Mouse (Mus musculus) embryonic facial prominence, embryonic 11.5 days (tissue): Measurements from ENCODE around the gene Dhcr7. TPM values are rescaled to one million over a fixed set of nuclear protein-coding genes. Genes with fewer than 3 reads are reported as not detected.

Experiments used
- ATAC-seq: fragments of 200-750 bp; cut with Nextera tagmentation; replicated peaks from 2 replicates; pipeline ENCODE4 v1.8.0; 2017; ENCODE audit warnings: low read depth; ENCODE audit not compliant: insufficient number of reproducible peaks, low FRiP score, low TSS enrichment
- DNase-seq: peaks from one replicate; pipeline ENCODE4 v3.0.0-alpha.2; 2015; ENCODE audit warnings: low spot score
- H3K27ac ChIP-seq: fragments of 300-500 bp; sonication (generic); replicated peaks from 2 replicates; pipeline ENCODE4 v1.5.1; 2014; ENCODE audit warnings: mild to moderate bottlenecking, low read depth, low read length, control low read depth
- H3K27me3 ChIP-seq: fragments of 300-500 bp; sonication (generic); 2 replicates; pipeline ENCODE4 v1.6.1; 2014; ENCODE audit warnings: mild to moderate bottlenecking, low read length, moderate library complexity, mixed read lengths; ENCODE audit not compliant: control insufficient read depth, insufficient read depth
- H3K36me3 ChIP-seq: fragments of 300-500 bp; sonication (generic); replicated peaks from 2 replicates; pipeline ENCODE4 v1.6.1; 2014; ENCODE audit warnings: low read depth, mild to moderate bottlenecking, low read length, moderate library complexity, mixed read lengths; ENCODE audit not compliant: control insufficient read depth, insufficient read depth
- H3K4me1 ChIP-seq: fragments of 300-500 bp; sonication (generic); 2 replicates; pipeline ENCODE4 v1.6.1; 2014; ENCODE audit warnings: low read length, mixed read lengths; ENCODE audit not compliant: control insufficient read depth, insufficient read depth
- H3K4me2 ChIP-seq: fragments of 300-500 bp; sonication (generic); 2 replicates; pipeline ENCODE4 v1.6.1; 2014; ENCODE audit warnings: low read depth, mild to moderate bottlenecking, control low read depth, low read length, moderate library complexity
- H3K4me3 ChIP-seq: fragments of 300-500 bp; sonication (generic); 2 replicates; pipeline ENCODE4 v1.5.1; 2014; ENCODE audit warnings: low read depth, low read length, control low read depth
- H3K9ac ChIP-seq: fragments of 300-500 bp; sonication (generic); replicated peaks from 2 replicates; pipeline ENCODE4 v1.6.1; 2014; ENCODE audit warnings: mild to moderate bottlenecking, control low read depth, low read length
- H3K9me3 ChIP-seq: fragments of 300-500 bp; sonication (generic); replicated peaks from 2 replicates; pipeline ENCODE4 v1.6.1; 2016; ENCODE audit warnings: mild to moderate bottlenecking, low read length, inconsistent platforms, mixed read lengths; ENCODE audit not compliant: control insufficient read depth
- WGBS: fragments of 180-500 bp; shearing (Covaris S2); extraction: QIAGEN DNeasy Blood & Tissue Kit; methylation state at CpG from one replicate; pipeline ENCODE4 v1.1.7; 2014; 5-methylcytosine and 5-hydroxymethylcytosine counted together
- polyA plus RNA-seq: library from polyadenylated mRNA; unstranded; fragments of >200 nt; fragmentation: Nextera tagmentation; extraction: Ambion mirVana; gene quantifications from 2 replicates; pipeline ENCODE4 v1.2.1, GENCODE M21; 2014

Gene Dhcr7
- 56.4 and 66.4 TPM in 2 replicates for polyA plus RNA-seq

DNA sequence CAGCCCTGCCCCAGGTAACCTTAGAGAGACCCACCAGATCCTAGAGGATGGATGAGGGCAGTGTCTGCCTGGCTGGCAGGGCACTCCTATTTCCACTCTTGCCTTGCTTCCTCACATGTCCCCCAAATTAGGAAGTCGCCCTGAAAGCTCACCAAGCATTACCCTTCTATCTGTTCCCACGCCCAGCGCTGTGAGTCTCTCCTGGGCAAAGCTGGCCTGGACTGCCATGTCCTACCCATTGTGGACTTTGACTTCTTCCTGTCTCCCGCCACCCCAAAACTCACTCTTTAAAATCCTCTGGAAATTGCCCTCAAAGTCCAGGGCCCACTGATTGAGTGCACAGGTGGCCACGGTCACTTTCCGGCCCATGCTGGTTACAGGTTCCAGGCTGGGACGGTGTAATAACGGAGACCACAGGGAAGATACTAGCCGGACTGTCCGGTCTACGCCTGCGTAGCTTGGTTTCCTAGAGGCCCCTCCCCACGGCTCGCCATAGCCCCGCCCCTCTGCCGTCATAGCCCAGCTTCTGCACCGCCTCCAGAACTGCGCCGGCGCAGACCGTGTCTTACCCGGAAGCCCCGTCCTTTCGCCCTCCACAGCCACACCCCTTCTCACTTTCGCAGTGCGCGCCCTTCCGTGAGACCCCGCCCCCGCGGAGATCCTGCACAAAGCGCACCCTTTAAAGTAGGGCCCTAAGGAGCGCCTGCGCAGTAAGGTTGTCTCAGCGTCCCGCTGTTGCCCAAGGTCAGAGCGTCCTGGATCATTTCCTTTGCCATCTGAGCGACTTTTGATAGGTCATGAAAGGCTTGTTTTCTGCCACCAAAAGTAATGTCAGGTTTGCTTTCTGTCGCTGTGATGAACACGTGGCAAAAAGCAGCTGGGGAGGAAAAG lies at the start of gene Dhcr7, which contains the start of gene Nadsyn1:
Gene Dhcr7, plus strand, starts transcription at position 771 of the 891 bp plus-strand sequence.
Gene Nadsyn1, minus strand, starts transcription at position 475 of the 891 bp plus-strand sequence.
- peak; percentile 98 for ATAC-seq
- under 1% methylated on average over 38 of the region's 40 CpGs for WGBS

DNA sequence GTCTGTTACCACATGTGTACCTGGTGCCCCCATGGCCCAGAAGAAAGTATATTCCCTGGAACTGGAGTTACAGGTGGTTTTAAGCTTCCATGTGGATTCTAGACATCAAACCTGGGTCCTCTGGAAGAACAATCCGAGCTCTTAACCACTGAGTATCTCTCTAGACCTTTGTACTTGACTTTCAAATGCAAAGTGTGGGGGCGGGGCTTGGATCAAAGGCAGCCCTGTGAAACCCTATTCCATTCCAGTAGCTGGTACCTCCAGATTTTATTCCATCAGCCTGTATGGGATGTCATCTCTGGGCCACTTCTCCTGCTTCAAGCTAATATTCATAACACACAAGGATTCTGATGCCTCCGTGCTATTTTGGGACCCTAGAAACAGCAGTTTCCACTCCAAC lies 46.8 kb upstream of the Dhcr7 start:
- Histone ChIP-seq H3K27ac (no peak overlapping the region), H3K9me3 (no peaks in the 10 kb centered on the region), H3K4me1 (no peaks in the 10 kb centered on the region), H3K27me3 (no peaks in the 10 kb centered on the region), H3K9ac (no peak overlapping the region), H3K4me3 (no peak overlapping the region), H3K36me3 (no peaks in the 10 kb centered on the region), H3K4me2 (no peak overlapping the region)
- ATAC-seq = no peak
- WGBS = 25% methylated on average over 3 of the region's 3 CpGs
- DNase-seq = no peak

More for the DNA sequence above, at the start of gene Dhcr7, which contains the start of gene Nadsyn1:
- Histone ChIP-seq H3K4me3 (peak within 1 kb of the TSS; percentile 60), H3K9ac (peak within 1 kb of the TSS; percentile 79), H3K9me3 (no peaks in the 10 kb centered on the region), H3K36me3 (no peaks in the 10 kb centered on the region; the same call in 1 of the 2 replicates), H3K4me1 (peaks cover 5% of the 10 kb centered on the region; the same call in 1 of the 2 replicates), H3K27me3 (no peaks in the 10 kb centered on the region), H3K27ac (no peak within 1 kb of the TSS; the same call in 1 of the 2 replicates), H3K4me2 (peak within 1 kb of the TSS; percentile 73)
- peak; percentile 99 for DNase-seq

- WGBS = 58% methylated on average over 2 of the region's 2 CpGs
- Histone ChIP-seq H3K4me3 (no peak overlapping the region), H3K27me3 (no peaks in the 10 kb centered on the region), H3K9ac (no peak overlapping the region), H3K36me3 (no peaks in the 10 kb centered on the region), H3K27ac (no peak overlapping the region), H3K9me3 (no peaks in the 10 kb centered on the region), H3K4me1 (no peaks in the 10 kb centered on the region), H3K4me2 (no peak overlapping the region)
- ATAC-seq (no peak), DNase-seq (no peak)
Observed at GRCm38 (mm10) chr7:143777375-143777774, 45.6 kb upstream of the Dhcr7 start.

- ATAC-seq (peak; percentile 49; the same call in 1 of the 2 replicates), DNase-seq (peak; percentile 17)
- H3K36me3 ChIP-seq = no peaks in the 10 kb centered on the region
Observed at GRCm38 (mm10) chr7:143783378-143783995, 39.5 kb upstream of the Dhcr7 start.

DNA sequence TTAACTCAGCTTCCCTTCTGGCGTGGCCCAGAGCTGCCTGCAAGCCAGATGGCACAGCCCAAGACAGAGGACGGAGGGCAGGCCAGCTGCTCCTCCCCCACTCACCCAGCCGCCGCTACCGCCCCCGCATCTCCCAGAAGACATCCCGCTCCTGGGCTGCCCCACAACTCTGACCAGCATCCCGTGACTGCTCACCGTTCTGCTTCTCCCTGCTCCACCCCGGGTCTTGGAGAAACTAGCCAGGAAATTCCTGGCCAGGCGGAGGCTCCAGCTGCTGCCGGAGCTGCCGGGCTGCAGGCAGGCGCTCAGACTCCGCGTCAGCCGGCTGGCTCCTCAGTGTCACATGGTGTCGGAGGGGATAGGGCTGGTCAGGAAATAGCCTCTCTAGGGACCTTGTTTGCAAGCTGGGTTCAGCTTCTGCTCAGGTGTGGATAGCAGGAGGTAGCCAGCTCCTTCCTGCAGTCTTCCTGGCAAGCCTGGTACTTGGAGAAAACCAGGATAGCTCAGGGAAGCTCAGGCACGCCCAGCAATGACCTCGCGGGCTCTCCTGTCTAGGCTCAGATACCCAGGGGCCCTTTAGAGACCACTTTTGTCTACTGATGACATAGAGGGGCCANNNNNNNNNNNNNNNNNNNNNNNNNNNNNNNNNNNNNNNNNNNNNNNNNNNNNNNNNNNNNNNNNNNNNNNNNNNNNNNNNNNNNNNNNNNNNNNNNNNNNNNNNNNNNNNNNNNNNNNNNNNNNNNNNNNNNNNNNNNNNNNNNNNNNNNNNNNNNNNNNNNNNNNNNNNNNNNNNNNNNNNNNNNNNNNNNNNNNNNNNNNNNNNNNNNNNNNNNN lies 38.7 kb upstream of the Dhcr7 start, which contains the start of gene Mrgpre:
Gene Mrgpre, minus strand, starts transcription at position 505 of the 834 bp plus-strand sequence.
- Histone ChIP-seq H3K9ac (peak within 1 kb of the TSS; percentile 62), H3K4me2 (peak within 1 kb of the TSS; percentile 74), H3K4me3 (peak within 1 kb of the TSS; percentile 35), H3K9me3 (no peaks in the 10 kb centered on the region), H3K27ac (peak within 1 kb of the TSS; percentile 56), H3K36me3 (no peaks in the 10 kb centered on the region), H3K27me3 (no peaks in the 10 kb centered on the region), H3K4me1 (peaks cover 3% of the 10 kb centered on the region)
- peak; percentile 82 for ATAC-seq
- 4% methylated on average over 21 of the region's 21 CpGs for WGBS
- peak; percentile 82 for DNase-seq

More at GRCm38 (mm10) chr7:143783378-143783995, 39.5 kb upstream of the Dhcr7 start:
- Histone ChIP-seq H3K27ac (peak overlapping the region; percentile 56), H3K9ac (peak overlapping the region; percentile 62), H3K4me1 (peaks cover 3% of the 10 kb centered on the region), H3K4me2 (peak overlapping the region; percentile 74), H3K27me3 (no peaks in the 10 kb centered on the region), H3K4me3 (peak overlapping the region; percentile 35), H3K9me3 (no peaks in the 10 kb centered on the region)
- 26% methylated on average over 4 of the region's 6 CpGs for WGBS

- WGBS = 77% methylated on average over 6 of the region's 6 CpGs
- ATAC-seq = no peak
- no peak for DNase-seq
Observed at GRCm38 (mm10) chr7:143792336-143792985, 30.5 kb upstream of the Dhcr7 start.

DNA sequence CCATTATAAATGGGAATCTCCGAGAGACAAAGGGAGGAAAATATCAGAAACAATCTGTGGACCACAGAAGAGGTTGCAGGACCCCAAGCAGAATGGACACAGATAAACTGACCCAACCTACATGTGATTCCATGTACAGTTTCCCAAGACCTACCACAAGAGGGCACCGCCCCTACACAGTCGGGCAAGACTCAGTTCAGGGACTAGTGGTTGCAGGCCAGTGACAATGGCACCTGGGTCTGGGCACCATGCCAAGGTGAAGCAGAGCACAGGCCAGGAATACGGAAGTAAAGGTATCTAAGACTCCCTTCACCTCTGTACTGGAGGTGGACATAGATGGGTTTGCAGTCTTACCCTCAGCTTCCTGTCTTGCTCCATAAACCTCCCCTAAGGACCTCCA lies 29.8 kb upstream of the Dhcr7 start:
- peak; percentile 25 for DNase-seq

More at GRCm38 (mm10) chr7:143792336-143792985, 30.5 kb upstream of the Dhcr7 start:
- no peaks in the 10 kb centered on the region for H3K9me3 ChIP-seq
- no peak overlapping the region for H3K9ac ChIP-seq
- H3K36me3 ChIP-seq = no peaks in the 10 kb centered on the region; the same call in 1 of the 2 replicates
- H3K4me2 ChIP-seq = no peak overlapping the region
- H3K27ac ChIP-seq = no peak overlapping the region
- no peak overlapping the region for H3K4me3 ChIP-seq
- no peaks in the 10 kb centered on the region for H3K27me3 ChIP-seq
- no peaks in the 10 kb centered on the region for H3K4me1 ChIP-seq

More for the DNA sequence above, 29.8 kb upstream of the Dhcr7 start:
- Histone ChIP-seq H3K4me1 (no peaks in the 10 kb centered on the region), H3K36me3 (no peaks in the 10 kb centered on the region; the same call in 1 of the 2 replicates), H3K27ac (no peak overlapping the region), H3K27me3 (no peaks in the 10 kb centered on the region), H3K4me3 (no peak overlapping the region), H3K4me2 (no peak overlapping the region), H3K9me3 (no peaks in the 10 kb centered on the region), H3K9ac (no peak overlapping the region)
- WGBS = 62% methylated on average over 4 of the region's 4 CpGs
- no peak for ATAC-seq
